Mouse (Mus musculus) ES-E14 (cell line): ENCODE measurements around the gene Sp1. TPM values are rescaled to one million over a fixed set of nuclear protein-coding genes. Genes with fewer than 3 reads are reported as not detected.

Source experiments
- DNase-seq: peaks from one replicate; pipeline ENCODE4 v3.0.0-alpha.2; 2013; ENCODE audit warnings: low read depth, low spot score
- H3K27ac ChIP-seq: 2 replicates; pipeline ENCODE4 v1.5.1; 2012; ENCODE audit warnings: low read depth, mild to moderate bottlenecking, low read length, moderate library complexity, mixed read lengths; ENCODE audit not compliant: poor library complexity, insufficient read depth, severe bottlenecking
- H3K36me3 ChIP-seq: 2 replicates; pipeline ENCODE4 v1.6.1; 2012; ENCODE audit warnings: mild to moderate bottlenecking, low read length, moderate library complexity, mixed read lengths; ENCODE audit not compliant: control insufficient read depth, poor library complexity, insufficient read depth, severe bottlenecking
- H3K4me1 ChIP-seq, 2 experiments: fragments of 150-350 bp in 1 of 2; sonication (generic) in 1 of 2; 2 replicates each; pipeline ENCODE4 v1.6.1; 2012; ENCODE audit warnings: low read length in 2 of 2, mild to moderate bottlenecking in 1 of 2, mixed read lengths in 1 of 2; ENCODE audit not compliant: control insufficient read depth in 2 of 2, insufficient read depth in 2 of 2, poor library complexity in 1 of 2
- H3K4me3 ChIP-seq, 2 experiments: fragments of 150-350 bp in 1 of 2; sonication (generic) in 1 of 2; 2 replicates each; pipeline ENCODE4 v1.5.1; 2012; ENCODE audit warnings: low read length in 2 of 2, low read depth in 1 of 2, mild to moderate bottlenecking in 1 of 2, mixed read lengths in 1 of 2; ENCODE audit not compliant: insufficient read depth in 1 of 2, poor library complexity in 1 of 2, severe bottlenecking in 1 of 2
- H3K9ac ChIP-seq: 2 replicates; pipeline ENCODE4 v1.6.1; 2012; ENCODE audit warnings: low read depth, mild to moderate bottlenecking, low read length, mixed read lengths; ENCODE audit not compliant: poor library complexity, insufficient read depth, severe bottlenecking
- H3K9me3 ChIP-seq: fragments of 150-350 bp; sonication (generic); 2 replicates; pipeline ENCODE4 v1.6.1; 2012; ENCODE audit warnings: low read depth, mild to moderate bottlenecking, low read length; ENCODE audit not compliant: control insufficient read depth, insufficient read depth
- CHD2 ChIP-seq: IDR thresholded peaks from 2 replicates; pipeline ENCODE4 v1.6.1; 2014; ENCODE audit warnings: mild to moderate bottlenecking, low read depth, low read length, inconsistent platforms
- HCFC1 ChIP-seq: IDR thresholded peaks from 2 replicates; pipeline ENCODE4 v1.6.1; 2012; ENCODE audit warnings: low read length, inconsistent platforms, borderline replicate concordance; ENCODE audit not compliant: insufficient read depth
- MAFK ChIP-seq: IDR thresholded peaks from 2 replicates; pipeline ENCODE4 v1.6.1; 2014; ENCODE audit warnings: mild to moderate bottlenecking, low read depth, low read length, inconsistent platforms; ENCODE audit not compliant: insufficient read depth
- ZC3H11A ChIP-seq: IDR thresholded peaks from 2 replicates; pipeline ENCODE4 v1.6.1; 2012; ENCODE audit warnings: low read depth, mild to moderate bottlenecking, inconsistent platforms, low read length, borderline replicate concordance
- ZNF384 ChIP-seq: IDR thresholded peaks from 2 replicates; pipeline ENCODE4 v1.6.1; 2012; ENCODE audit warnings: low read depth, low read length, inconsistent platforms
- in situ Hi-C, 2 experiments: fragments of 600-800 bp; cut with MboI; formaldehyde crosslinking; loops; one replicate each; pipeline ENCODE4 v1.15.1; 2025; ENCODE audit warnings: low sequenced_read_pairs in 2 of 2, inconsistent platforms in 1 of 2; ENCODE audit not compliant: unreplicated experiment in 2 of 2
- total RNA-seq: library from RNA; depleted of rRNA; stranded (reverse); fragments of 300-350 nt; gene quantifications from 2 replicates; pipeline ENCODE4 v1.2.3, GENCODE M21; 2012

Sp1 gene
- total RNA-seq, 1 experiment = 93.4 TPM

GRCm38 (mm10) chr15:102458904-102459317 is 53.0 kb downstream of the Sp1 start, which contains the start of gene Prr13:
TSS of gene Prr13 (plus strand) at chr15:102459028.
- peak; percentile 89 for DNase-seq
- no peaks in the 10 kb centered on the region for H3K9me3 ChIP-seq
- H3K27ac ChIP-seq = peak within 1 kb of the TSS; percentile 61; the same call in 1 of the 2 replicates
- in situ Hi-C loops = no loop called here
- TF ChIP-seq CHD2 (0 out of 2 replicates have a peak, but pooled peaks have one; percentile 48), ZNF384 (no peak)
- peak within 1 kb of the TSS; percentile 67 for H3K9ac ChIP-seq
- H3K4me1 ChIP-seq = peaks cover 0 to 18% of the 10 kb centered on the region in 2 experiments; a peak in 2 of 4 replicates
- peaks cover 5% of the 10 kb centered on the region for H3K36me3 ChIP-seq
- peak within 1 kb of the TSS; percentile 73 to 84 for H3K4me3 ChIP-seq

GRCm38 (mm10) chr15:102459381-102459780 is 53.4 kb downstream of the Sp1 start:
- H3K27ac ChIP-seq = peak overlapping the region; percentile 61; the same call in 1 of the 2 replicates

DNA sequence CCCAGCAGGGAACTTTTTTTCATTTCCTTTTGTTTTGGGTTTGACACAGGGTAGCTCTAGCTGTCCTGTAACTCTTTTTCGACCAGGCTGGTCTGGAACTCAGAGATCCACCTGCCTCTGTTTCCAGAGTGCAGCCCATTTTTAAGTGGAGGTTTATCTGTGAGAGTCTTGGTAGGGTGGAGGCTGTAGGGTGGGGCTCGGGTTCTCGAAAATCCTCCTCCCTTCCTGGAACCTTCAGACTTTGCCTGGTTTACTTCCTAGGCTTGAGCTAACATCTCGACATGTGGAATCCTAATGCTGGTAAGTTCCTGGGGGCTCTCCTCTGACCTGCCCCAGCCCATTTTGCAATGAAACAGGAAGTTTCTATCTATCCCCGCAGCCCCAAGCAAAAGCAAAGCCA is 53.9 kb downstream of the Sp1 start:
- in situ Hi-C loops = no loop called here
- Histone ChIP-seq H3K4me1 (peaks cover 0 to 18% of the 10 kb centered on the region in 2 experiments; a peak in 2 of 4 replicates), H3K27ac (peak overlapping the region; percentile 61; the same call in 1 of the 2 replicates), H3K36me3 (peaks cover 5% of the 10 kb centered on the region), H3K9me3 (no peaks in the 10 kb centered on the region), H3K9ac (peak overlapping the region; percentile 62; the same call in 1 of the 2 replicates), H3K4me3 (peak overlapping the region; percentile 73 to 84)
- DNase-seq = no peak
- TF ChIP-seq ZC3H11A = no peak
- TF ChIP-seq MAFK = no peak
- TF ChIP-seq CHD2 = no peak
- TF ChIP-seq HCFC1 = no peak
- TF ChIP-seq ZNF384 = no peak

More at GRCm38 (mm10) chr15:102459381-102459780, 53.4 kb downstream of the Sp1 start:
- no peaks in the 10 kb centered on the region for H3K9me3 ChIP-seq
- H3K9ac ChIP-seq = peak overlapping the region; percentile 67; the same call in 1 of the 2 replicates
- H3K4me1 ChIP-seq = peaks cover 0 to 18% of the 10 kb centered on the region in 2 experiments; a peak in 2 of 4 replicates
- TF ChIP-seq MAFK = no peak
- no peak for TF ChIP-seq ZC3H11A
- no peak for TF ChIP-seq ZNF384
- no peak for TF ChIP-seq CHD2
- TF ChIP-seq HCFC1 = no peak
- DNase-seq = no peak
- H3K4me3 ChIP-seq = peak overlapping the region; percentile 73 to 84
- in situ Hi-C loops = no loop called here
- H3K36me3 ChIP-seq = peaks cover 5% of the 10 kb centered on the region

DNA sequence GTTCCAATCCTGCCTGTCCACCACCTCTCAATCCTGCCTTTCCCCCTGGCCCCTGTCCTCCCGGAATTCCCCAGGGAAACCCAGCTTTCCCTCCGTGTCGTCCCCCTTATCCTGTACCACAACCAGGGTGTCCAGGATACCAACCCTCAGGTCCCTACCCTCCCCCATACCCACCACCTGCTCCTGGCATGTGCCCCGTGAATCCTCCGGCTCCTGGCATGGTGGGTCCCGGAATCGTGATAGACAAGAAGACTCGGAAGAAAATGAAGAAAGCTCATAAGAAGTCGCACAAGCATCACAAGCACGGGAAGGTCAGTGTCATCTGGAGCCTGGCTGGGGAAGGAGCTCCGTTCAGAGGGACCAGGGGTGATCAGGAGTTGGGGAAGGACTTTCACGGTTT is 54.5 kb downstream of the Sp1 start:
- Histone ChIP-seq H3K9me3 (no peaks in the 10 kb centered on the region), H3K27ac (peak overlapping the region; percentile 61), H3K4me3 (peak overlapping the region; percentile 73 to 84), H3K9ac (peak overlapping the region; percentile 62; the same call in 1 of the 2 replicates), H3K36me3 (peaks cover 5% of the 10 kb centered on the region), H3K4me1 (peaks cover 0 to 18% of the 10 kb centered on the region in 2 experiments; a peak in 2 of 4 replicates)
- TF ChIP-seq MAFK (no peak), HCFC1 (no peak), ZNF384 (no peak)
- in situ Hi-C loops = no loop called here
- no peak for DNase-seq

DNA sequence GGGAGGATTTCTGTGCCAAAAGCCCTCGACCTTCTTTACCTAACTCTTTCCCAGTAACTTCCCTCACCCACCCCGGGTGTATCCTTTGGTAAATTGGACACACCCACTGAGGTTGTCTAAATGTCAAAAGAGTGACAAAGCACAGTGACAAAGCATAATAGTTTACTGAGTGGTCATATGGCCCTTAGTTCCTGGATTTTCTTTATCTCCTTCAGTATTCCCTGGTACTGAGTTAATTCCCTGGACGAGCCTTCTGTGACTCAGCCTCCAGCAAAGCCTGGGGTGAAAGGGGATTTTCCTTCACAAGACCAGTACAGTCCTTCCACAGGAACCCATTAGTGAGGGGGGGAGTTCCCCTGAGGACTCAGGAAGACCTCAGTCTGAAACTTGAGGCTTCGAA is 55.0 kb downstream of the Sp1 start:
- in situ Hi-C loops = no loop called here
- DNase-seq = no peak
- Histone ChIP-seq H3K4me3 (peak overlapping the region; percentile 73 to 84), H3K9me3 (no peaks in the 10 kb centered on the region), H3K36me3 (peaks cover 5% of the 10 kb centered on the region), H3K27ac (peak overlapping the region; percentile 22; the same call in 1 of the 2 replicates), H3K9ac (peak overlapping the region; percentile 62; the same call in 1 of the 2 replicates), H3K4me1 (peaks cover 0 to 17% of the 10 kb centered on the region in 2 experiments; a peak in 2 of 4 replicates)
- TF ChIP-seq ZNF384 (no peak), ZC3H11A (no peak), CHD2 (no peak), MAFK (peak; percentile 68), HCFC1 (no peak)
